ENCODE assay signal across 26 mouse cellular contexts in the genomic region with DNA sequence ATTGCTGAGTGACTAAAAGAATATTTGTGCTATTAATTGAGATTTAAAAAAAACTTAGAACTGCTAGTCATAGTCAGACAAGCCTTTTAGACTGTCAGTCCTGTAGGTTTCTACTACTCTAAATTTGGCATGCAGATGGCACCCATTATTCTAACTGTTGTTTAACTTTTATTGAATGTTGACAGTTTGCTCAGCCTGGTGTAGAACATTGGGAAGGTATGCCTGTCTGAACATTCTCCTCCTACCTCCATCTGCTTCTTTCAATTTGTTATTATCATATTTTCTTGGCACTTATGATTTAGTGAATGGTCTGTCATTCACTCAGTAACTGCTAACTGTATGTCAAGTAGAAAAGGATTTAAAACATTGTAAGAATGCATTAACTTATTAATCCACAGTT.
"Had no signal": no experiment of that assay in that cellular context is flagged by ENCODE, and none has a peak within 500 bp of the region (broad histone marks: within the 10 kb centered on the region; RNA-seq: fewer than 3 reads in every experiment).

No protein-coding gene starts in this region.

- H3K4me3 ChIP-seq: gastrocnemius, adult 2 months; heart, embryonic 10.5 days; heart, embryonic 12.5 days; hindbrain, embryonic 10.5 days; hindbrain, embryonic 12.5 days; intestine, embryonic 15.5 days; kidney, embryonic 15.5 days; limb, embryonic 13.5 days; limb, embryonic 15.5 days; liver, embryonic 12.5 days had no signal

- H3K36me3 ChIP-seq: heart, embryonic 10.5 days; heart, embryonic 12.5 days; hindbrain, embryonic 10.5 days; hindbrain, embryonic 12.5 days; intestine, embryonic 15.5 days; kidney, embryonic 15.5 days; limb, embryonic 13.5 days; limb, embryonic 15.5 days; liver, embryonic 12.5 days had no signal

- H3K9me3 ChIP-seq: heart, embryonic 10.5 days; heart, embryonic 12.5 days; hindbrain, embryonic 12.5 days; intestine, embryonic 15.5 days; kidney, embryonic 15.5 days; limb, embryonic 13.5 days; limb, embryonic 15.5 days; liver, embryonic 12.5 days had no signal

- ATAC-seq: hindbrain, embryonic 16.5 days; inflammation-experienced regulatory T-cells, adult 6 months; intestine, embryonic 15.5 days; liver, embryonic 12.5 days had no signal

- H3K27ac ChIP-seq: gastrocnemius, adult 2 months; heart, embryonic 10.5 days; hindbrain, embryonic 10.5 days; hindbrain, embryonic 12.5 days; hindbrain, embryonic 14.5 days; intestine, embryonic 15.5 days; kidney, embryonic 15.5 days; kidney, postnatal 0 days; limb, embryonic 13.5 days; limb, embryonic 15.5 days; liver, embryonic 12.5 days; liver, embryonic 14.5 days had no signal

- H3K27me3 ChIP-seq: heart, embryonic 12.5 days; hindbrain, embryonic 12.5 days; intestine, embryonic 15.5 days; kidney, embryonic 15.5 days; limb, embryonic 13.5 days; limb, embryonic 15.5 days; liver, embryonic 12.5 days had no signal

- H3K4me1 ChIP-seq: heart, embryonic 10.5 days; heart, embryonic 12.5 days; hindbrain, embryonic 10.5 days; hindbrain, embryonic 12.5 days; intestine, embryonic 15.5 days; kidney, embryonic 15.5 days; limb, embryonic 13.5 days; limb, embryonic 15.5 days; liver, embryonic 12.5 days had no signal

- DNase-seq: gastrocnemius, adult 2 months; gastrocnemius, postnatal 10 days; gastrocnemius, postnatal 25 days; heart, adult 18-20 months; heart, postnatal 10 days; heart, postnatal 4 days; kidney, adult 11 months; kidney, adult 2 months; kidney, adult 9 months; kidney, postnatal 14 days; kidney, postnatal 4 days; left cerebral cortex, postnatal 4 days had no signal

- H3K9ac ChIP-seq: heart, embryonic 12.5 days; hindbrain, embryonic 12.5 days; hindbrain, embryonic 14.5 days; intestine, embryonic 15.5 days; kidney, embryonic 15.5 days; limb, embryonic 13.5 days; limb, embryonic 15.5 days; liver, embryonic 12.5 days; liver, embryonic 14.5 days had no signal

- H3K4me2 ChIP-seq: heart, embryonic 12.5 days; hindbrain, embryonic 12.5 days; hindbrain, embryonic 14.5 days; intestine, embryonic 15.5 days; kidney, embryonic 15.5 days; limb, embryonic 13.5 days; limb, embryonic 15.5 days; liver, embryonic 12.5 days had no signal
